Mouse (Mus musculus) E14TG2a.4 (cell line): Measurements from ENCODE around the gene Cdh8.

ENCODE experiments used
- H3K27me3 ChIP-seq: 2 replicates; pipeline ENCODE4 v1.6.1; 2014; ENCODE audit warnings: low read length, control low read depth; ENCODE audit not compliant: insufficient read depth
- H3K36me3 ChIP-seq: 2 replicates; pipeline ENCODE4 v1.6.1; 2014; ENCODE audit warnings: low read length, control low read depth; ENCODE audit not compliant: insufficient read depth
- H3K4me1 ChIP-seq: replicated peaks from 2 replicates; pipeline ENCODE4 v1.6.1; 2014; ENCODE audit warnings: low read depth, low read length, control low read depth
- H3K4me3 ChIP-seq: replicated peaks from 2 replicates; pipeline ENCODE4 v1.5.1; 2014; ENCODE audit warnings: mild to moderate bottlenecking, low read length
- H3K9me3 ChIP-seq: 2 replicates; pipeline ENCODE4 v1.6.1; 2014; ENCODE audit warnings: low read length, control low read depth
- CTCF ChIP-seq: conservative IDR thresholded peaks from 2 replicates; pipeline ENCODE4 v1.5.1; 2014; ENCODE audit warnings: low read length
- NANOG ChIP-seq: IDR thresholded peaks from 2 replicates; pipeline ENCODE4 v1.6.1; 2014; ENCODE audit warnings: borderline replicate concordance, low read length, mixed read lengths
- POU5F1 ChIP-seq: IDR thresholded peaks from 2 replicates; pipeline ENCODE4 v1.6.1; 2014; ENCODE audit warnings: low read length, borderline replicate concordance

Gene Cdh8

DNA sequence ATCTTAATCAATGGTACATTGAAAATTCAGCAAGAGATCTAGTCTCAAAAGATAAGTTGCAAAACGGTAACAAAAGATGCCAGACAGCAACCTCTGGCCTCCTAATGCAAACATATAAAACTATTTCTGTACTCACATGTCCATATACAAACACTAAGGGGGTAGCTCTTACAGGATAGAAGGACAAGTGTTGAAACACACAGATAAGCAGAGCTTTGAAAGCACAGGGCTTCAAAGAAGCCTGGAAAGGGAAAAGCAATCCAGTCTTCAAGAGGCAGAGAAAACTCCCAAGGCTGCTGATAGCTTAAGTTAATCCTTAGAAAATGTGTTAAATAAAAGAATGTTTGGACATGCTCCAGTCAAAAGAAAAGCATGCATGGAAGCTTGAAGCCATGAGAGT, 77.0 kb downstream of the Cdh8 start:
- Histone ChIP-seq H3K9me3 (no peaks in the 10 kb centered on the region), H3K4me3 (no peak overlapping the region), H3K4me1 (no peaks in the 10 kb centered on the region), H3K36me3 (no peaks in the 10 kb centered on the region), H3K27me3 (no peaks in the 10 kb centered on the region)
- no peak for TF ChIP-seq NANOG
- no peak for TF ChIP-seq POU5F1
- TF ChIP-seq CTCF, result no peak

DNA sequence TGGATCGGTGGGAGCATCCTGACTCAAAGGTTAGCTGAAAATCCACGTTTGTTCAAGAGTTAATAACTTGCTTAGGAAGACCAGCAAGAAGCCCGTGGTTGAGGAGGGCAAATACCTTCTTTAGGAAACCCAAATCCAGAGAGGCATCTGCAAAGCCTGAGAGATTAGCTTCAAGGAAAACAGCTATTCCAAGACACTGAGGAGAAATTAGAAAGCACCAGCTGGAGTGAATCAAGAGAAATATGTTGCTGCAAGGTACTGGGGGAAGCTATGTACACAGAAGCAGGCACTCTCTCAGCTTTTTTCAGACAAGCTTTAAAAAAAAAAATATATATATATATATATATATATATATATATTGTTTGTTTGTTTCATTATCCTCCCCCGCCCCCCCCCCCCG, 88.7 kb downstream of the Cdh8 start:
- Histone ChIP-seq H3K36me3 (no peaks in the 10 kb centered on the region), H3K4me1 (no peaks in the 10 kb centered on the region), H3K27me3 (no peaks in the 10 kb centered on the region), H3K9me3 (no peaks in the 10 kb centered on the region), H3K4me3 (no peak overlapping the region)
- TF ChIP-seq POU5F1, result no peak
- TF ChIP-seq CTCF, result no peak
- TF ChIP-seq NANOG, result no peak

GRCm38 (mm10) chr8:99314561-99314960, 101.7 kb downstream of the Cdh8 start:
- Histone ChIP-seq H3K27me3 (no peaks in the 10 kb centered on the region), H3K4me1 (no peaks in the 10 kb centered on the region), H3K9me3 (no peaks in the 10 kb centered on the region), H3K36me3 (no peaks in the 10 kb centered on the region), H3K4me3 (no peak overlapping the region)
- TF ChIP-seq CTCF (no peak), POU5F1 (no peak), NANOG (no peak)

GRCm38 (mm10) chr8:99304184-99304583, 112.1 kb downstream of the Cdh8 start:
- H3K4me1 ChIP-seq, result no peaks in the 10 kb centered on the region
- H3K4me3 ChIP-seq, result no peak overlapping the region
- no peak for TF ChIP-seq POU5F1
- no peak for TF ChIP-seq NANOG
- no peak for TF ChIP-seq CTCF
- H3K9me3 ChIP-seq, result no peaks in the 10 kb centered on the region
- H3K36me3 ChIP-seq, result no peaks in the 10 kb centered on the region
- no peaks in the 10 kb centered on the region for H3K27me3 ChIP-seq

DNA sequence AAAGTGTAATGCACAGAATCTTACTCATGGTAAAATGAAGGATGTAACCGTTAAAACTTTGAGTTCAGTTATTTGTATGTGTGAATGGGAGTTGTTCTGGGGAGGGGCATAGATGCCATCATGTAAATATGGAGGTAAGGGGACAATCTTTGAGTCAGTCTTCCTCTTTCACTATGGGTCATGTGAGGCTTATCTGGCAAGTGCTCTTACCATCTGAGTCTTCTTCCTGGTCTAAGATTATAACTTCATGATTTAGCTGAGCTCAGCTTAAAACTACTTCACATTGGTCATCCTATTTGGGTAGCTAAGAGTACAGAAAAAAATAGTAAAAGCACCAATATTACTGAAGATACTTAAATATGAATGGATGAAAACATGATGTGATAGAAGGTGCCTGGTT, 126.1 kb downstream of the Cdh8 start:
- Histone ChIP-seq H3K36me3 (no peaks in the 10 kb centered on the region), H3K4me1 (no peaks in the 10 kb centered on the region), H3K9me3 (no peaks in the 10 kb centered on the region), H3K27me3 (no peaks in the 10 kb centered on the region), H3K4me3 (no peak overlapping the region)
- TF ChIP-seq CTCF (no peak), POU5F1 (no peak), NANOG (no peak)

DNA sequence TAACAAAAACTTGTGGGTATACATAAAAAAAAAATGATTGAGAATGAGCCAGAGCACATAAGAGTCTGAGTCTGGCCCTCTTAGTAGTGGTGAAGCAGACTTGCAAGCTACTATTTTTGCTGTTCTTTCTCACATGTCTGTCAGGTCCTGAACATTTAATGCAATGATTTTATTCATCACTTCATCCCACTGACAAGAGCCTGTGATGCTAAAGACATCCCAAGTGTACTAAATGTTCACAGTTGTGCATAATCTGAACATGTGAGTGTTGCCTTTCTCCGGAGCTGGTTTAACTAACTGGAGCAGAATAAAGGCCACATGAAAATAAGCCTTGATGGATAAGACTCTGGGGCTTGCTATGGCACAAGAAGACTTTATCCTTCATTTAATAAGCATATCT, 131.2 kb downstream of the Cdh8 start:
- Histone ChIP-seq H3K4me1 (peaks cover 16% of the 10 kb centered on the region), H3K4me3 (no peak overlapping the region), H3K36me3 (no peaks in the 10 kb centered on the region), H3K9me3 (no peaks in the 10 kb centered on the region), H3K27me3 (no peaks in the 10 kb centered on the region)
- no peak for TF ChIP-seq NANOG
- no peak for TF ChIP-seq CTCF
- no peak for TF ChIP-seq POU5F1

DNA sequence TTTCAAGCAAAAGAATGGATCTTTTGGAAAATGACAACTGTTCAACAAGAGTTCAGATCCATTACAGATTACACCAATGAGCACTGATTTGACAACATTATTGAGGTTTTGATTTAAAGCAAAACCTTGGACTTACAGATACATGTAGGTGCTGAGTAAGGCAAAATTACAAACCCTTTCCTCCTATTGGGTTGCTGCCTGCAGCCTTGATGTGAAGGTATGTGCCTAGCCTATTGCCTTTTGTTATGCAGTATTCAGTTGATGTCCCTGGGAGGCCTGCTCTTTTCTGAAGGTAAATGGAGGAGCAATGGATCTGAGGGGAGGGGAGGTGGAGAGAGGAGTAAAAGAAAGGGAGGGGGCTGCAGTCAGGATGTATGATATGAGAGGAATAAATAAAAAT, 135.9 kb downstream of the Cdh8 start:
- Histone ChIP-seq H3K4me1 (peaks cover 18% of the 10 kb centered on the region), H3K36me3 (no peaks in the 10 kb centered on the region), H3K9me3 (no peaks in the 10 kb centered on the region), H3K4me3 (no peak overlapping the region), H3K27me3 (no peaks in the 10 kb centered on the region)
- peak; percentile 77 for TF ChIP-seq NANOG
- TF ChIP-seq POU5F1, result peak; percentile 90; the same call in 1 of the 2 replicates
- no peak for TF ChIP-seq CTCF

DNA sequence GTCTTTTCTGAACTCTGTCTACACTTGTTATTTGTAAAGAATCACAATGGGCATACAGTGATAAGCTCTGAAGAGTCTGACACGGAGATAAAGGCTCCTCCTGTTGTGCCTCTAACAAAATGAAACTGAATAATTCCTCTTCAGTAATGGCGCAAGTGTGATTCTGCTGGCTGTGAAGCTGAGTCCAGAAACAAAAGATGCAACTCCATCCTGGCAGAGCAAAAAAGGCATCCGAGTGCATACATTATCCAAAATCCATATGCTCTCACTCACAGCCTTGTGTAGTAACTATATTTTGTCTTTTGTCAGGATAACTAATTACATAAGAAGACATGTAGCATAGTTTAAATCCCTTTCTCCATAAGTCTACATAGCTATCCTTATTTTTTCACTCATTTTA, 149.1 kb downstream of the Cdh8 start:
- TF ChIP-seq POU5F1 (no peak), NANOG (no peak), CTCF (no peak)
- no peaks in the 10 kb centered on the region for H3K36me3 ChIP-seq

GRCm38 (mm10) chr8:99234372-99234771, 181.9 kb downstream of the Cdh8 start:
- no peaks in the 10 kb centered on the region for H3K4me1 ChIP-seq
- H3K36me3 ChIP-seq, result no peaks in the 10 kb centered on the region
- H3K27me3 ChIP-seq, result no peaks in the 10 kb centered on the region
- H3K4me3 ChIP-seq, result no peak overlapping the region
- H3K9me3 ChIP-seq, result no peaks in the 10 kb centered on the region
- TF ChIP-seq NANOG (no peak), POU5F1 (no peak), CTCF (no peak)

More for the DNA sequence above, 149.1 kb downstream of the Cdh8 start:
- Histone ChIP-seq H3K4me3 (no peak overlapping the region), H3K4me1 (no peaks in the 10 kb centered on the region), H3K27me3 (no peaks in the 10 kb centered on the region), H3K9me3 (no peaks in the 10 kb centered on the region)
